Mouse (Mus musculus) lung, postnatal 0 days (tissue): Measurements from ENCODE around the gene Pbxip1. TPM values are rescaled to one million over a fixed set of nuclear protein-coding genes. Genes with fewer than 3 reads are reported as not detected.

Experiments used
- ATAC-seq: fragments of 200-750 bp; cut with Nextera tagmentation; 2 replicates; pipeline ENCODE4 v1.8.0; 2017; ENCODE audit warnings: moderate library complexity
- DNase-seq: peaks from one replicate; pipeline ENCODE4 v3.0.0-alpha.2; 2016; ENCODE audit warnings: low spot score
- H3K27ac ChIP-seq: fragments of 300-500 bp; sonication (generic); 2 replicates; pipeline ENCODE4 v1.5.1; 2014; ENCODE audit warnings: antibody characterized with exemption, mild to moderate bottlenecking, low read length, mixed read lengths
- H3K27me3 ChIP-seq: fragments of 300-500 bp; sonication (generic); replicated peaks from 2 replicates; pipeline ENCODE4 v1.6.1; 2014; ENCODE audit warnings: low read length, mixed read lengths; ENCODE audit not compliant: insufficient read depth
- H3K36me3 ChIP-seq: fragments of 300-500 bp; sonication (generic); 2 replicates; pipeline ENCODE4 v1.6.1; 2014; ENCODE audit warnings: low read length, mixed read lengths; ENCODE audit not compliant: insufficient read depth
- H3K4me1 ChIP-seq: fragments of 300-500 bp; sonication (generic); 2 replicates; pipeline ENCODE4 v1.6.1; 2014; ENCODE audit warnings: antibody characterized with exemption, low read depth, low read length, mixed read lengths; ENCODE audit not compliant: insufficient read depth
- H3K4me2 ChIP-seq: fragments of 300-500 bp; sonication (generic); replicated peaks from 2 replicates; pipeline ENCODE4 v1.6.1; 2014; ENCODE audit warnings: low read depth, mild to moderate bottlenecking, low read length, moderate library complexity, mixed read lengths
- H3K4me3 ChIP-seq: fragments of 300-500 bp; sonication (generic); 2 replicates; pipeline ENCODE4 v1.5.1; 2014; ENCODE audit warnings: low read depth, low read length
- H3K9ac ChIP-seq: fragments of 300-500 bp; sonication (generic); replicated peaks from 2 replicates; pipeline ENCODE4 v1.6.1; 2014; ENCODE audit warnings: low read depth, mild to moderate bottlenecking
- H3K9me3 ChIP-seq: fragments of 300-500 bp; sonication (generic); 2 replicates; pipeline ENCODE4 v1.6.1; 2016; ENCODE audit warnings: low read length, mixed read lengths
- CTCF ChIP-seq: IDR thresholded peaks from 2 replicates; pipeline ENCODE4 v1.5.1; 2016; ENCODE audit warnings: antibody characterized with exemption, mild to moderate bottlenecking
- EP300 ChIP-seq: IDR thresholded peaks from 2 replicates; pipeline ENCODE4 v1.6.1; 2016; ENCODE audit warnings: antibody characterized with exemption, mild to moderate bottlenecking, control low read depth
- WGBS: fragments of 180-500 bp; shearing (Covaris S2); extraction: QIAGEN DNeasy Blood & Tissue Kit; methylation state at CpG from one replicate; pipeline ENCODE4 v1.1.7; 2014; 5-methylcytosine and 5-hydroxymethylcytosine counted together
- polyA plus RNA-seq: library from polyadenylated mRNA; unstranded; fragments of >200 nt; fragmentation: Nextera tagmentation; extraction: Ambion mirVana; gene quantifications from 2 replicates; pipeline ENCODE4 v1.2.1, GENCODE M21; 2015

Gene Pbxip1
- polyA plus RNA-seq, 1 experiment from 2014 or later, result 63.0 TPM

GRCm38 (mm10) chr3:89468268-89468667, 31.8 kb downstream of the Pbxip1 start:
- DNase-seq, result no peak
- Histone ChIP-seq H3K9me3 (no peaks in the 10 kb centered on the region), H3K4me3 (no peak overlapping the region), H3K4me2 (no peak overlapping the region), H3K27me3 (no peaks in the 10 kb centered on the region), H3K27ac (no peak overlapping the region), H3K9ac (no peak overlapping the region), H3K36me3 (peaks cover 13% of the 10 kb centered on the region; the same call in 1 of the 2 replicates), H3K4me1 (no peaks in the 10 kb centered on the region)
- no peak for TF ChIP-seq CTCF
- TF ChIP-seq EP300, result no peak
- no peak for ATAC-seq
- 56% methylated on average over 4 of the region's 4 CpGs for WGBS

- Histone ChIP-seq H3K4me1 (no peaks in the 10 kb centered on the region), H3K27ac (no peak overlapping the region), H3K27me3 (no peaks in the 10 kb centered on the region), H3K4me3 (no peak overlapping the region), H3K4me2 (no peak overlapping the region), H3K36me3 (peaks cover 13% of the 10 kb centered on the region; the same call in 1 of the 2 replicates), H3K9me3 (no peaks in the 10 kb centered on the region), H3K9ac (no peak overlapping the region)
- WGBS, result 74% methylated on average over 7 of the region's 7 CpGs
- TF ChIP-seq EP300, result no peak
- no peak for TF ChIP-seq CTCF
- DNase-seq (no peak), ATAC-seq (no peak)
Observed at GRCm38 (mm10) chr3:89472280-89472679, 35.8 kb downstream of the Pbxip1 start.

GRCm38 (mm10) chr3:89473838-89474237, 37.3 kb downstream of the Pbxip1 start:
- TF ChIP-seq EP300, result peak; percentile 27; the same call in 1 of the 2 replicates
- TF ChIP-seq CTCF, result no peak
- H3K9ac ChIP-seq, result no peak overlapping the region
- ATAC-seq (no peak), DNase-seq (no peak)
- no peaks in the 10 kb centered on the region for H3K27me3 ChIP-seq
- 0 out of 2 replicates have a peak, but pooled peaks cover 5% of the 10 kb centered on the region for H3K36me3 ChIP-seq
- H3K4me3 ChIP-seq, result no peak overlapping the region
- H3K27ac ChIP-seq, result no peak overlapping the region
- 66% methylated on average over 6 of the region's 6 CpGs for WGBS
- H3K4me2 ChIP-seq, result no peak overlapping the region
- no peaks in the 10 kb centered on the region for H3K4me1 ChIP-seq
- H3K9me3 ChIP-seq, result no peaks in the 10 kb centered on the region

GRCm38 (mm10) chr3:89479055-89479454, 42.5 kb downstream of the Pbxip1 start:
- WGBS, result 58% methylated on average over 6 of the region's 6 CpGs
- TF ChIP-seq CTCF (no peak), EP300 (no peak)
- no peaks in the 10 kb centered on the region for H3K27me3 ChIP-seq
- no peaks in the 10 kb centered on the region for H3K4me1 ChIP-seq
- H3K27ac ChIP-seq, result no peak overlapping the region
- no peak overlapping the region for H3K9ac ChIP-seq
- H3K36me3 ChIP-seq, result no peaks in the 10 kb centered on the region
- H3K4me2 ChIP-seq, result no peak overlapping the region
- H3K9me3 ChIP-seq, result no peaks in the 10 kb centered on the region
- ATAC-seq (no peak), DNase-seq (no peak)
- H3K4me3 ChIP-seq, result no peak overlapping the region

GRCm38 (mm10) chr3:89481488-89481887, 45.0 kb downstream of the Pbxip1 start:
- no peak overlapping the region for H3K4me3 ChIP-seq
- 39% methylated on average over 2 of the region's 2 CpGs for WGBS
- no peak for ATAC-seq

GRCm38 (mm10) chr3:89482249-89482648, 45.7 kb downstream of the Pbxip1 start:
- peak; percentile 28 for DNase-seq
- WGBS, result 73% methylated on average over 5 of the region's 5 CpGs

More at GRCm38 (mm10) chr3:89481488-89481887, 45.0 kb downstream of the Pbxip1 start:
- H3K4me2 ChIP-seq, result no peak overlapping the region
- no peaks in the 10 kb centered on the region for H3K27me3 ChIP-seq
- no peak overlapping the region for H3K27ac ChIP-seq
- no peak overlapping the region for H3K9ac ChIP-seq
- H3K36me3 ChIP-seq, result no peaks in the 10 kb centered on the region
- peak; percentile 39 for DNase-seq
- H3K4me1 ChIP-seq, result no peaks in the 10 kb centered on the region
- no peak for TF ChIP-seq EP300
- peak; percentile 81 for TF ChIP-seq CTCF
- H3K9me3 ChIP-seq, result no peaks in the 10 kb centered on the region

More at GRCm38 (mm10) chr3:89482249-89482648, 45.7 kb downstream of the Pbxip1 start:
- Histone ChIP-seq H3K27me3 (no peaks in the 10 kb centered on the region), H3K9me3 (no peaks in the 10 kb centered on the region), H3K36me3 (no peaks in the 10 kb centered on the region), H3K27ac (no peak overlapping the region), H3K4me3 (no peak overlapping the region), H3K9ac (no peak overlapping the region), H3K4me1 (no peaks in the 10 kb centered on the region), H3K4me2 (no peak overlapping the region)
- no peak for TF ChIP-seq EP300
- TF ChIP-seq CTCF, result no peak
- ATAC-seq, result no peak
